Mouse (Mus musculus) embryonic facial prominence, embryonic 10.5 days (tissue): Measurements from ENCODE around the gene Gm38392. TPM values are rescaled to one million over a fixed set of nuclear protein-coding genes. Genes with fewer than 3 reads are reported as not detected.

ENCODE experiments used
- DNase-seq: peaks from one replicate; pipeline ENCODE4 v3.0.0-alpha.2; 2017; ENCODE audit warnings: low spot score
- H3K27ac ChIP-seq: fragments of 300-500 bp; sonication (generic); replicated peaks from 2 replicates; pipeline ENCODE4 v1.5.1; 2016; ENCODE audit warnings: mild to moderate bottlenecking
- H3K27me3 ChIP-seq: fragments of 300-500 bp; sonication (generic); replicated peaks from 2 replicates; pipeline ENCODE4 v1.6.1; 2016; ENCODE audit warnings: low read depth, mild to moderate bottlenecking; ENCODE audit not compliant: poor library complexity, severe bottlenecking
- H3K36me3 ChIP-seq: fragments of 300-500 bp; sonication (generic); replicated peaks from 2 replicates; pipeline ENCODE4 v1.6.1; 2016; ENCODE audit warnings: mild to moderate bottlenecking, moderate library complexity
- H3K4me1 ChIP-seq: fragments of 300-500 bp; sonication (generic); 2 replicates; pipeline ENCODE4 v1.6.1; 2016
- H3K4me3 ChIP-seq: fragments of 300-500 bp; sonication (generic); 2 replicates; pipeline ENCODE4 v1.5.1; 2016; ENCODE audit warnings: mild to moderate bottlenecking, moderate library complexity
- H3K9me3 ChIP-seq: fragments of 300-500 bp; sonication (generic); 2 replicates; pipeline ENCODE4 v1.6.1; 2016; ENCODE audit warnings: mild to moderate bottlenecking
- WGBS: fragments of 180-500 bp; shearing (Covaris S2); methylation state at CpG from one replicate; pipeline ENCODE4 v1.1.7; 2016; 5-methylcytosine and 5-hydroxymethylcytosine counted together
- polyA plus RNA-seq: library from polyadenylated mRNA; unstranded; fragments of >200 nt; fragmentation: Nextera tagmentation; extraction: Ambion mirVana; gene quantifications from 2 replicates; pipeline ENCODE4 v1.2.1, GENCODE M21; 2016

Gene Gm38392
- polyA plus RNA-seq: not detected in 2 replicates

- no peak within 1 kb of the TSS for H3K4me3 ChIP-seq
- H3K27ac ChIP-seq: no peak within 1 kb of the TSS
- WGBS: 96% methylated on average over 4 of the region's 4 CpGs
Measured at GRCm38 (mm10) chr3:88287110-88287509, at the start of gene Gm38392. Gm38392 (minus strand) TSS chr3:88287210.

GRCm38 (mm10) chr3:88336058-88337013 lies 49.3 kb upstream of the Gm38392 start, which contains the start of the genes Tmem79 and Smg5:
Tmem79 (minus strand) TSS chr3:88336148.
Smg5 (plus strand) TSS chr3:88336260.
- Histone ChIP-seq H3K4me1 (peaks cover 41% of the 10 kb centered on the region), H3K27me3 (no peaks in the 10 kb centered on the region), H3K36me3 (peaks cover 42% of the 10 kb centered on the region), H3K27ac (peak within 1 kb of the TSS; percentile 94), H3K4me3 (peak within 1 kb of the TSS; percentile 78), H3K9me3 (no peaks in the 10 kb centered on the region)
- DNase-seq: peak; percentile 96
- WGBS: 3% methylated on average over 61 of the region's 66 CpGs

More at GRCm38 (mm10) chr3:88287110-88287509, at the start of gene Gm38392:
- Histone ChIP-seq H3K9me3 (no peaks in the 10 kb centered on the region), H3K27me3 (no peaks in the 10 kb centered on the region), H3K4me1 (no peaks in the 10 kb centered on the region), H3K36me3 (peaks cover 10% of the 10 kb centered on the region)
- DNase-seq: no peak

- Histone ChIP-seq H3K27ac (peak overlapping the region; percentile 94), H3K9me3 (no peaks in the 10 kb centered on the region), H3K4me1 (peaks cover 41% of the 10 kb centered on the region), H3K4me3 (peak overlapping the region; percentile 78), H3K27me3 (no peaks in the 10 kb centered on the region), H3K36me3 (peaks cover 39% of the 10 kb centered on the region)
- DNase-seq: no peak
- 2% methylated on average over 27 of the region's 27 CpGs for WGBS
Measured at GRCm38 (mm10) chr3:88335436-88336053, 48.5 kb upstream of the Gm38392 start.

GRCm38 (mm10) chr3:88334902-88335435 lies 48.0 kb upstream of the Gm38392 start:
- Histone ChIP-seq H3K36me3 (peaks cover 43% of the 10 kb centered on the region), H3K9me3 (no peaks in the 10 kb centered on the region), H3K27ac (peak overlapping the region; percentile 94), H3K27me3 (no peaks in the 10 kb centered on the region), H3K4me3 (peak overlapping the region; percentile 78), H3K4me1 (peaks cover 41% of the 10 kb centered on the region)
- 42% methylated on average over 3 of the region's 3 CpGs for WGBS
- DNase-seq: no peak

GRCm38 (mm10) chr3:88334029-88334658 lies 47.1 kb upstream of the Gm38392 start:
- peaks cover 41% of the 10 kb centered on the region for H3K4me1 ChIP-seq
- 49% methylated on average over 12 of the region's 12 CpGs for WGBS
- H3K4me3 ChIP-seq: peak overlapping the region; percentile 78; the same call in 1 of the 2 replicates
- H3K36me3 ChIP-seq: peaks cover 49% of the 10 kb centered on the region
- no peaks in the 10 kb centered on the region for H3K9me3 ChIP-seq
- H3K27me3 ChIP-seq: no peaks in the 10 kb centered on the region
- peak overlapping the region; percentile 94 for H3K27ac ChIP-seq
- DNase-seq: peak; percentile 29

GRCm38 (mm10) chr3:88331282-88331681 lies 44.3 kb upstream of the Gm38392 start:
- no peaks in the 10 kb centered on the region for H3K27me3 ChIP-seq
- WGBS: 43% methylated on average over 2 of the region's 2 CpGs
- peaks cover 60% of the 10 kb centered on the region for H3K36me3 ChIP-seq
- no peak overlapping the region for H3K27ac ChIP-seq
- DNase-seq: peak; percentile 49
- no peak overlapping the region for H3K4me3 ChIP-seq
- H3K4me1 ChIP-seq: peaks cover 29% of the 10 kb centered on the region
- H3K9me3 ChIP-seq: no peaks in the 10 kb centered on the region

- Histone ChIP-seq H3K27ac (no peak overlapping the region), H3K36me3 (peaks cover 68% of the 10 kb centered on the region), H3K9me3 (no peaks in the 10 kb centered on the region), H3K4me3 (no peak overlapping the region), H3K27me3 (no peaks in the 10 kb centered on the region), H3K4me1 (peaks cover 29% of the 10 kb centered on the region)
- DNase-seq: no peak
- 85% methylated on average over 5 of the region's 5 CpGs for WGBS
Measured at GRCm38 (mm10) chr3:88328956-88329355, 41.9 kb upstream of the Gm38392 start.

- Histone ChIP-seq H3K4me3 (peak within 1 kb of the TSS; percentile 87), H3K27ac (peak within 1 kb of the TSS; percentile 85), H3K4me1 (peaks cover 17% of the 10 kb centered on the region), H3K27me3 (no peaks in the 10 kb centered on the region), H3K36me3 (peaks cover 84% of the 10 kb centered on the region), H3K9me3 (no peaks in the 10 kb centered on the region)
- WGBS: 3% methylated on average over 10 of the region's 10 CpGs
- peak; percentile 70 for DNase-seq
Measured at GRCm38 (mm10) chr3:88324951-88325405, 38.0 kb upstream of the Gm38392 start, which contains the start of gene Glmp. Glmp (plus strand) TSS chr3:88325023.

GRCm38 (mm10) chr3:88299172-88299571 lies 12.2 kb upstream of the Gm38392 start:
- no peaks in the 10 kb centered on the region for H3K9me3 ChIP-seq
- peak overlapping the region; percentile 17; the same call in 1 of the 2 replicates for H3K4me3 ChIP-seq
- no peak for DNase-seq
- H3K27ac ChIP-seq: no peak overlapping the region
- 92% methylated on average over 1 of the region's 1 CpGs for WGBS
- H3K4me1 ChIP-seq: peaks cover 20% of the 10 kb centered on the region
- H3K36me3 ChIP-seq: peaks cover 56% of the 10 kb centered on the region
- no peaks in the 10 kb centered on the region for H3K27me3 ChIP-seq

- under 1% methylated on average over 30 of the region's 30 CpGs for WGBS
- Histone ChIP-seq H3K4me3 (peak overlapping the region; percentile 86), H3K27ac (peak overlapping the region; percentile 94), H3K4me1 (peaks cover 20% of the 10 kb centered on the region), H3K27me3 (no peaks in the 10 kb centered on the region), H3K36me3 (peaks cover 38% of the 10 kb centered on the region), H3K9me3 (no peaks in the 10 kb centered on the region)
- no peak for DNase-seq
Measured at GRCm38 (mm10) chr3:88297321-88297851, 10.4 kb upstream of the Gm38392 start.

GRCm38 (mm10) chr3:88296561-88297318 lies 9.7 kb upstream of the Gm38392 start, which contains the start of the genes Tsacc and Cct3:
Tsacc (minus strand) TSS chr3:88296999.
Cct3 (plus strand) TSS chr3:88297116.
- Histone ChIP-seq H3K27me3 (no peaks in the 10 kb centered on the region), H3K9me3 (no peaks in the 10 kb centered on the region), H3K36me3 (peaks cover 32% of the 10 kb centered on the region), H3K4me3 (peak within 1 kb of the TSS; percentile 86), H3K4me1 (peaks cover 20% of the 10 kb centered on the region), H3K27ac (peak within 1 kb of the TSS; percentile 94)
- under 1% methylated on average over 44 of the region's 44 CpGs for WGBS
- peak; percentile 97 for DNase-seq
